Mouse (Mus musculus) hindbrain, embryonic 11.5 days (tissue): Measurements from ENCODE around the gene Cemip2. TPM values are rescaled to one million over a fixed set of nuclear protein-coding genes. Genes with fewer than 3 reads are reported as not detected.

Experiments used
- ATAC-seq: fragments of 200-750 bp; cut with Nextera tagmentation; 2 replicates; pipeline ENCODE4 v1.8.0; 2017; ENCODE audit warnings: mild to moderate bottlenecking, moderate TSS enrichment, moderate library complexity; ENCODE audit not compliant: low FRiP score
- DNase-seq: peaks from one replicate; pipeline ENCODE4 v3.0.0-alpha.2; 2015; ENCODE audit warnings: low spot score
- H3K27ac ChIP-seq: fragments of 300-500 bp; sonication (generic); 2 replicates; pipeline ENCODE4 v1.5.1; 2014; ENCODE audit warnings: mild to moderate bottlenecking, low read depth, low read length
- H3K27me3 ChIP-seq: fragments of 300-500 bp; sonication (generic); 2 replicates; pipeline ENCODE4 v1.6.1; 2014; ENCODE audit warnings: mild to moderate bottlenecking, low read length, moderate library complexity, mixed read lengths; ENCODE audit not compliant: control insufficient read depth, insufficient read depth
- H3K36me3 ChIP-seq: fragments of 300-500 bp; sonication (generic); 2 replicates; pipeline ENCODE4 v1.6.1; 2014; ENCODE audit warnings: mild to moderate bottlenecking, low read length, moderate library complexity, mixed read lengths; ENCODE audit not compliant: control insufficient read depth, insufficient read depth
- H3K4me1 ChIP-seq: fragments of 300-500 bp; sonication (generic); replicated peaks from 2 replicates; pipeline ENCODE4 v1.6.1; 2014; ENCODE audit warnings: low read length, mixed read lengths; ENCODE audit not compliant: control insufficient read depth, insufficient read depth
- H3K4me2 ChIP-seq: fragments of 300-500 bp; sonication (generic); replicated peaks from 2 replicates; pipeline ENCODE4 v1.6.1; 2014; ENCODE audit warnings: mild to moderate bottlenecking, low read depth, low read length
- H3K4me3 ChIP-seq: fragments of 300-500 bp; sonication (generic); 2 replicates; pipeline ENCODE4 v1.5.1; 2014; ENCODE audit warnings: low read depth, low read length
- H3K9ac ChIP-seq: fragments of 300-500 bp; sonication (generic); 2 replicates; pipeline ENCODE4 v1.6.1; 2014; ENCODE audit warnings: low read depth, low read length
- H3K9me3 ChIP-seq: fragments of 300-500 bp; sonication (generic); 2 replicates; pipeline ENCODE4 v1.6.1; 2016; ENCODE audit warnings: low read length; ENCODE audit not compliant: control insufficient read depth
- WGBS: fragments of 180-500 bp; shearing (Covaris S2); extraction: QIAGEN DNeasy Blood & Tissue Kit; methylation state at CpG from one replicate; pipeline ENCODE4 v1.1.7; 2014; 5-methylcytosine and 5-hydroxymethylcytosine counted together
- polyA plus RNA-seq: library from polyadenylated mRNA; unstranded; fragments of >200 nt; fragmentation: Nextera tagmentation; extraction: Ambion mirVana; gene quantifications from 2 replicates; pipeline ENCODE4 v1.2.1, GENCODE M21; 2014

The Cemip2 gene
- polyA plus RNA-seq, 1 experiment from 2014 or later = 85.6 TPM

- ATAC-seq (no peak), DNase-seq (no peak)
- Histone ChIP-seq H3K4me1 (no peaks in the 10 kb centered on the region), H3K9me3 (no peaks in the 10 kb centered on the region), H3K27ac (no peak overlapping the region), H3K4me2 (no peak overlapping the region), H3K4me3 (no peak overlapping the region), H3K36me3 (peaks cover 7% of the 10 kb centered on the region; the same call in 1 of the 2 replicates), H3K27me3 (no peaks in the 10 kb centered on the region), H3K9ac (no peak overlapping the region)
- WGBS = 85% methylated on average over 4 of the region's 4 CpGs
Measured at GRCm38 (mm10) chr19:21825128-21825885, 47.2 kb downstream of the Cemip2 start.

GRCm38 (mm10) chr19:21833416-21833992 is 55.4 kb downstream of the Cemip2 start:
- H3K9ac ChIP-seq = no peak overlapping the region
- no peak overlapping the region for H3K4me3 ChIP-seq
- no peaks in the 10 kb centered on the region for H3K4me1 ChIP-seq
- no peaks in the 10 kb centered on the region for H3K9me3 ChIP-seq
- WGBS = 94% methylated on average over 12 of the region's 12 CpGs
- DNase-seq = no peak
- no peak overlapping the region for H3K4me2 ChIP-seq
- ATAC-seq = no peak
- no peak overlapping the region for H3K27ac ChIP-seq
- no peaks in the 10 kb centered on the region for H3K27me3 ChIP-seq
- peaks cover 33% of the 10 kb centered on the region for H3K36me3 ChIP-seq

- DNase-seq = no peak
- no peak overlapping the region for H3K9ac ChIP-seq
- WGBS = 93% methylated on average over 7 of the region's 7 CpGs
- ATAC-seq = no peak
- H3K4me1 ChIP-seq = no peaks in the 10 kb centered on the region
- H3K27me3 ChIP-seq = no peaks in the 10 kb centered on the region
- no peak overlapping the region for H3K27ac ChIP-seq
- H3K9me3 ChIP-seq = no peaks in the 10 kb centered on the region
- H3K4me3 ChIP-seq = no peak overlapping the region
- peaks cover 33% of the 10 kb centered on the region for H3K36me3 ChIP-seq
- H3K4me2 ChIP-seq = no peak overlapping the region
Measured at GRCm38 (mm10) chr19:21834952-21835351, 56.8 kb downstream of the Cemip2 start.

GRCm38 (mm10) chr19:21850721-21851120 is 72.6 kb downstream of the Cemip2 start:
- H3K4me3 ChIP-seq = no peak overlapping the region

GRCm38 (mm10) chr19:21854526-21855228 is 76.5 kb downstream of the Cemip2 start:
- H3K4me1 ChIP-seq = no peaks in the 10 kb centered on the region
- DNase-seq = no peak
- no peaks in the 10 kb centered on the region for H3K9me3 ChIP-seq

More at GRCm38 (mm10) chr19:21850721-21851120, 72.6 kb downstream of the Cemip2 start:
- H3K4me2 ChIP-seq = no peak overlapping the region
- 90% methylated on average over 10 of the region's 10 CpGs for WGBS
- H3K27me3 ChIP-seq = no peaks in the 10 kb centered on the region
- no peaks in the 10 kb centered on the region for H3K9me3 ChIP-seq
- peaks cover 30% of the 10 kb centered on the region for H3K36me3 ChIP-seq
- H3K9ac ChIP-seq = no peak overlapping the region
- DNase-seq (no peak), ATAC-seq (no peak)
- no peak overlapping the region for H3K27ac ChIP-seq
- H3K4me1 ChIP-seq = no peaks in the 10 kb centered on the region

GRCm38 (mm10) chr19:21855421-21856128 is 77.4 kb downstream of the Cemip2 start:
- Histone ChIP-seq H3K4me1 (no peaks in the 10 kb centered on the region), H3K27ac (no peak overlapping the region), H3K9me3 (no peaks in the 10 kb centered on the region), H3K27me3 (no peaks in the 10 kb centered on the region), H3K36me3 (peaks cover 30% of the 10 kb centered on the region), H3K9ac (no peak overlapping the region), H3K4me3 (no peak overlapping the region), H3K4me2 (no peak overlapping the region)
- DNase-seq (no peak), ATAC-seq (no peak)
- 90% methylated on average over 8 of the region's 8 CpGs for WGBS

More at GRCm38 (mm10) chr19:21854526-21855228, 76.5 kb downstream of the Cemip2 start:
- WGBS = 90% methylated on average over 5 of the region's 5 CpGs
- Histone ChIP-seq H3K27me3 (no peaks in the 10 kb centered on the region), H3K36me3 (peaks cover 30% of the 10 kb centered on the region), H3K27ac (no peak overlapping the region), H3K4me3 (no peak overlapping the region), H3K4me2 (no peak overlapping the region), H3K9ac (no peak overlapping the region)
- ATAC-seq = no peak

GRCm38 (mm10) chr19:21858846-21859521 is 80.8 kb downstream of the Cemip2 start:
- Histone ChIP-seq H3K9me3 (no peaks in the 10 kb centered on the region), H3K36me3 (peaks cover 23% of the 10 kb centered on the region), H3K4me1 (no peaks in the 10 kb centered on the region), H3K9ac (no peak overlapping the region), H3K4me3 (no peak overlapping the region), H3K4me2 (no peak overlapping the region), H3K27me3 (no peaks in the 10 kb centered on the region), H3K27ac (no peak overlapping the region)
- ATAC-seq (no peak), DNase-seq (no peak)
- WGBS = 88% methylated on average over 12 of the region's 12 CpGs

GRCm38 (mm10) chr19:21860132-21860531 is 82.0 kb downstream of the Cemip2 start:
- no peaks in the 10 kb centered on the region for H3K4me1 ChIP-seq
- no peak overlapping the region for H3K4me2 ChIP-seq
- ATAC-seq = no peak
- H3K27ac ChIP-seq = no peak overlapping the region
- H3K27me3 ChIP-seq = no peaks in the 10 kb centered on the region
- H3K9me3 ChIP-seq = no peaks in the 10 kb centered on the region
- peaks cover 17% of the 10 kb centered on the region for H3K36me3 ChIP-seq
- DNase-seq = no peak
- no peak overlapping the region for H3K9ac ChIP-seq
- no peak overlapping the region for H3K4me3 ChIP-seq
- WGBS = 72% methylated on average over 4 of the region's 5 CpGs
